Mouse (Mus musculus): ENCODE data around the gene Hmgb2.
A peak's percentile ranks its signal among the peaks of the same experiment; 100 is the strongest.
"Not testable (repeated sequence)": the region's sequence is repeated elsewhere in the genome, so short reads cannot be mapped to it uniquely, and the experiment has no call there.

The Hmgb2 gene

DNA sequence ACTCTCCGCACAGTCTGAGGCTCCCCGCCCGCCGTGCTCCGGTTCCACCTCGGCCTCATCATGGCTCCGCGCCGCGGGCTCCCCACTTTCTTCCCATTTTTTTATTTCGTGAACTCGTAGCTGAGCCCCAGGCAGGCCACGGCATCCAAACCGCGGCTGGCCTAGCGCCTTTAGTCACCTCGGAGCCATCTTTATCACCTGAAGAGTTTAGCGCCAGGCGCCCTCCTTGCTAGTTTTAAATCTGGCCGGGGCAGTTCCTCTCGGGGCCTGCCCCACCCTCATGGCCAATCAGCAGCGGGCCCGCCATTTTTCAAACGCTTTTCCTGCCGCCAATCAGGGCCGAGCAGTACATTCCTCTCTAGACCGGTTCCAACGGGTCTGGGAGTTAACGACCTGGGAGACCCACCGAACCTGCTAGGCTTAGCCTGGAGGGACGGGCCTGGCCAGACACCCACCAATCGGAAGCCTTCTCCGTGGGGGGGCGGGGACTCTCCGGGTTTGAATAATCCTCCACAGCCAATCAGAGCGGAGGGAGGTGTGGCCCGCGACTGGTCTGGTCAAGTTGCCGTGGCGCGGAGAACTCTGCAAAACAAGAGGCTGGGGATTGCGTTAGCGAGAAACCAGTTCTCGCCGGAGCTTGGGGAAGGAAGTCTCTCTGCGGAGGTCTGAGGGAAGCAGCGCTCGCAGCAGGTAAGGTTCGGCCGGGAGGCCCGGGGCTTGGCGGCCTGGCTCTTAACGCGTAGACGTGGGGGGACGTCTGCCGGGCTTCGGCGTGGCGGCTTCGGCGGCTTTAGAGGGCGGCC is at the start of gene Hmgb2:
Gene Hmgb2 (plus strand): TSS at position 592 of the 803 bp plus-strand sequence.
- DNase-seq, result peak; percentile 100

DNA sequence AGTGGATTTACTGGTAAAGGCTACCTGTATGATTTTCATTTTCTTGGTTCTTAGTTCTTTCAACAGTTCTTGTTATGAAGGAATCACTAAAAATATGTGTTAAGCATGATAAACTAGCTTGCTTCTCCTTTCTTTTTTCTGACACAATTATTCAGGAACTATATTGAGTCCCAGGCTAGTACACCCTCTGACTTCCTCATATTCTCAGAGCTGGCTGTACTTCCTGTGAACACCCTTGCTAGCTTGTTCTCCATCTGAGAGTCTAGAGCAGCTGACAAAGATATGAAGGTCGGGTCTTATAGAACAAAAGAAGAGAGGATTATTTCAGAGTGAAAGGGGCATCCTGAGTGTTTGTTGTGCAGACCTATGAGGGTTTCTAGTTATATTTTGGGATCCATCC is 48.9 kb upstream of the Hmgb2 start:
- DNase-seq, result no peak

DNA sequence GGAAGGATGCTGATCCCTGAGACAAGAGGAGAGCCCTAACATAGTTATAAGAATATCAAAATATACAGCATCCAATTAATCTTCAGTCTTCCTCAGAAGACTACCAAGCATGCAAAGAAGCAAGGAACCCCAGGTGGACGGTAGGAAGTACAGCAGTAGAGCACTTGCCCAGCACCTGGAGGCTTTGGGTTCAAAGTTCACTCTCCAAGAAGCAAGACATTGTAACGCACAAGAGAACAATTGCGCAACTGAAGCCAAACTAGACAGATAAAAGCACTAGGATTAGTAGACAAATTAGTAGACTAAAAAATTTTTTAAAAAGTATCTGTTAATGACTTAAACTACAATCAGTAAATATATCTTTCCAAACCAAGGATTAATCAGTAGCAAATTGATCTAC is 48.0 kb upstream of the Hmgb2 start:
- DNase-seq, result peak in 1 of 2 experiments; percentile 23

DNA sequence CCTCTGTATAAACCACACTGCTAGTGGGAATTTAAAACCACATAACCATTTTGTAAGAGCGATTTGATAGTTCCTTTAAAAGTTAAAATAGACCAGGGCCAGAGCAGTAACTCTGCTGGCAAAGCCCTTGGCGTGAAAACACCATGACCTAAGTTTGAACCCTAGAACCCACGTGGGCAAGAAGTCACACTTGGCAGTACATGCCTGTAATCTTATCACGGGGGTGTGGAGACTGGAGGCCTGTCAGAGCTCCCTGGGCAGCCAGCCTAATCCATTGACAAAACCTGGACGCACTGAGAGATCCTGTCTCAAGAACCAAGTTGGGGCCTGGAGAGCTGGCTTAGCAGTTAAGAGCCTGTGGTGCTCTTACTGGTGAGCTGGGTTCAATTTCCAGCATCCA is 43.1 kb upstream of the Hmgb2 start:
- DNase-seq, result peak; percentile 71

DNA sequence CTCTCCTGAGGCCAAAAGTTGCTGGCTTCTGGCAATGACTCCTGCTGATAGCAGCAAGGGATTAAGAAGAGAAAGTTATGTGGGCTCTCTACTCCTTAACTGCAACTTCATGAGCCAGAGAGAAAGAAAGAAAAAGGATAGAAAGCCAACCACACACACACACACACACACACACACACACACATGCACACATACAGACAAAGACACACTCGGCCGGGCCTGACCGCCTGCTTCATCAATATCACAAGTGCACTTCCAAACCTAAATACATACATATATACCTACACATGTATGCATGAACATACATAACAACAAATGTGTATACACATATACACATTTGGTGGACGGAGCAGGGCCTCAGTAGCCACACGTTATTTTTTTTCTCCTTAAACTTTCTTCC is 40.8 kb upstream of the Hmgb2 start:
- no peak for DNase-seq

DNA sequence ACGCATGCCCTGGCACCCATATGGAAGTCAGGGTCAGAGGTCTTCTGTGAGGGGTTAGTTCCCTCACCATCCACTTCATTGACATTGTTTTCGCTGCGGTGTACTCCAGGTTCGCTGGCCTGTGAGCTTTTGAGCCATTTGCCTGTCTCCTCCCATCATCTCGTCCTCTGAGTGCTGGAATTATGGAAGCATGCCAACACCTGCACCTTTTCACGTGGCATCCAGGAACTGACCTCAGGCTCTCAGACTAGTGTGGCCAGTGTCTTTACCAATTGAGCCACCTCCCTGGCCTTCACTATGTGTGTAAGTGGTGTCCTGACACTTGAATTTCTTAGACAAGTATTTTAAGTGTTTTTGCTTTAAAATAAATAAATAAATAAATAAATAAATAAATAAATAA is 38.0 kb upstream of the Hmgb2 start:
- DNase-seq, result peak; percentile 46 to 53

DNA sequence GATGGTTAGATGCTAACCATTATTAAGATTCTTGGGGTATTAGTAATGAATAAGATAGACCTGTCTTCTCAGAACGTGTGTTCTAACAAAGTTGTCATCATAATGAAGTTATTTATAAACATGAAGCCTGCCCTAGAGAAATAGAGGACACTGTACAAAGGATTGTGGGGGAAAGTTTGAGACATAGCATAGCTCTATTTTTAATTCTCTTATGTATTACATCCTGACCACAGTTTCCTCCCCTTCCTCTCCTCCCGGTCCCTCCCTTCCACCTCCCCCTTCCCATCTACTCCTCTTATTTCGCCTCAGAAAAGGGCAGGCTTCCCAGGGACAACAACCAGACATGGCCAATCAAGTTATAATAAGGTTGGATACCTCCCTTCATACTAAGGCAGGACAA is 33.3 kb upstream of the Hmgb2 start:
- no peak for DNase-seq

- DNase-seq, result no peak
Observed at GRCm38 (mm10) chr8:57479700-57480099, 32.0 kb upstream of the Hmgb2 start.

- DNase-seq, result no peak
Observed at GRCm38 (mm10) chr8:57480606-57481005, 31.1 kb upstream of the Hmgb2 start.

GRCm38 (mm10) chr8:57486491-57487440 is 24.9 kb upstream of the Hmgb2 start:
- peak; percentile 16 to 59 for DNase-seq

DNA sequence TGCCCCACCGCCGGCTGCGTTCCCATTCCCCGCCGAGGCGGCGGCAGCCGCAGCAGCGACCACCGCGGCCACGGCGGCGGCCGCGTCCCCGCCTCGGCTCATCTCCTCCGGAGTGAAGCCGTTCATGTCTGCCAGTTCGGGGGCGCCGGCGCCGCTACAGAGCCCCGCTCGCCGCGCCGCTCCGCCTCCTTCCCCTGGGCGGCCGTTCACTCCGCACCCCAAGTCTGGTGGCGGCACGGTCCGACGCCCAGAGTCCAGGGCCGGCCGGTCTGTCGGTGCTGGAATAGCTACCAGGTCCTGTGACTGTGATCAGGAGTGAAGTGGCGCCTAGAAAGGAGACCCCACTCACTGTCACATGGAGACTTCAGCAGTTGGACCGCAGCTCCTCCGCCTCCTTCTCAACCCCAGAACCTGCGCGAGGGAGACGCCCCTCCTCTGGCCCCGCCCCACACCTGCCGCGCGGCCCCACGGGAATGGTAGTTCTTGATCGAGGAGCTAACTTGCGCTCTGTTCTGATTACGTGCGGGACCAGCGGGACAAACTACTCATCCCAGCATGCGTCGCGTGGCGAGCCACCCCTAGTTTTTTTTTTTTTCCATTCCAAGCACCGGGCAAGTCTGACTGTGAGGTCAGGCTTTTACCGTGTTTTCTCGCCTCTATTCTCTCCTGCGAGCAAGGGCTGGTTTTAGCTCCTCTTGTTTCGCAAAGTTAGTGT is 24.1 kb upstream of the Hmgb2 start, which contains the start of gene Sap30:
Gene Sap30 (minus strand): TSS at position 420 of the 715 bp plus-strand sequence.
- DNase-seq, result peak; percentile 98 to 99

GRCm38 (mm10) chr8:57488312-57488765 is 23.4 kb upstream of the Hmgb2 start:
- DNase-seq, result peak; percentile 84 to 87

- no peak for DNase-seq
Observed at GRCm38 (mm10) chr8:57489366-57489765, 22.3 kb upstream of the Hmgb2 start.

GRCm38 (mm10) chr8:57489896-57490295 is 21.8 kb upstream of the Hmgb2 start:
- peak; percentile 52 to 72 for DNase-seq

DNA sequence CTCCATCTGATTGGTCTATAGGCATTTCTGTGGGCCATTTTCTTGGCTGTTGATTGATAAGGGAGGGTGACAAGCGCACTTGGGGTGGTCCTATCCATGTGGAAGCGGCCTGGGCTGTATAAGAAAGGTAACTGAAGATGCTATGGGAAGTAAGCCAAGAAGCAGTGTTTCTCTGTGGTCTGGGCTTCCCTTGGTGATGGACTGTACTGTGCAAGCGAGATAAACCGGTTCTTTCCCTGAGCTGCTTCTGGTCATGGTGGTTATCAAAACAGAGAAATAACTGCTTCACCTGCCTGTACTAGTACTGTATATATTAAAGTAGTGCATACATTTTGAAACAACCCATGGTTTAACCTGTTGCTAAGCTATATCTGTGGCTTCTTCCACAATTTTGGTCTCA is 19.8 kb upstream of the Hmgb2 start:
- DNase-seq, result no peak

GRCm38 (mm10) chr8:57498494-57498846 is 13.2 kb upstream of the Hmgb2 start:
- DNase-seq, result no peak

GRCm38 (mm10) chr8:57498847-57499511 is 12.7 kb upstream of the Hmgb2 start:
- peak; percentile 64 to 85 for DNase-seq

GRCm38 (mm10) chr8:57503641-57504040 is 8.1 kb upstream of the Hmgb2 start:
- DNase-seq, result peak; percentile 55 to 84

GRCm38 (mm10) chr8:57505500-57505899 is 6.2 kb upstream of the Hmgb2 start:
- DNase-seq, result not testable (repeated sequence)

DNA sequence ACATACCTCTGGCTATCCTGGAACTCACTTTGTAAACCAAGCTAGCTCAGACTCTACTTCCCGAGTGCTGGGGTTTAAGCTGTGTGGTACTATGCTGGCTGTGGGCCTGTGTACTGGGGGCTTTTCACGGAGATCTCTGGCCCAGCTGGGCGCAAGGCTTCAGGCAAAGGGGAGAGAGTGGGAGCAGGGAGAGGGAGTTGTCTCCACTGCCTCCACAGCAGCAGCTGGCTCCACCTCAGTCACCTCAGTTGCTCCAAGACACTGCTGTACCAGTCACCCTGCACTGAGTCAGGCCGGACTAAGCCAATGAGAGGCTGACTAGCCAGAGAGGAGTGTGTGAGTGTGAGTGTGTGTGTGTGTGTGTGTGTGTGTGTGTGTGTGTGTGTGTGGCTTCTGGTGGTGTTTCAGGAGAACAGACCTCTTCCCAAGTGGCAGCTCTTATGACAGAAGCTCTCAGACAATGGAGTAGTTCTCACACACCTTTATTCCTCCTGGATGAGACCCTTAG is 4.1 kb upstream of the Hmgb2 start:
- DNase-seq, result no peak

DNA sequence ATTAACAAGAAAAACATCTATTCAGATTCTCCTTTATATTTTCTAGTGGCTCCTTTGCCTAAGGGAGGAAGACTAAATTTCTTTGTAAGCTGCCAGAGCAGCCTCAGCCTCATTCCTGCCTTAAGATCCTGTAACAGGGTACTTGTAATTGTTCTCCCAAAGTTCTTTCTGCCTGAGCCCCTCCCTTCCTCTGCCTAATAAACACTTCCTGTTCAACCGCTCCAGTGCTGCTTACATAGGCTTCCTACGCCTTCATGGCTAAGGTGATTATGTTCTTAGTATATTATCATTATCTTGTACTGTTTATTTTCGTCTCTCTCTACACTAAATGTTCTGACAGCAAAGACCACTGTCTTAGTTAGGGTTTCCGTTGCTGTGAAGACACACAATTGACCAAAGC is 3.0 kb upstream of the Hmgb2 start:
- DNase-seq, result no peak

DNA sequence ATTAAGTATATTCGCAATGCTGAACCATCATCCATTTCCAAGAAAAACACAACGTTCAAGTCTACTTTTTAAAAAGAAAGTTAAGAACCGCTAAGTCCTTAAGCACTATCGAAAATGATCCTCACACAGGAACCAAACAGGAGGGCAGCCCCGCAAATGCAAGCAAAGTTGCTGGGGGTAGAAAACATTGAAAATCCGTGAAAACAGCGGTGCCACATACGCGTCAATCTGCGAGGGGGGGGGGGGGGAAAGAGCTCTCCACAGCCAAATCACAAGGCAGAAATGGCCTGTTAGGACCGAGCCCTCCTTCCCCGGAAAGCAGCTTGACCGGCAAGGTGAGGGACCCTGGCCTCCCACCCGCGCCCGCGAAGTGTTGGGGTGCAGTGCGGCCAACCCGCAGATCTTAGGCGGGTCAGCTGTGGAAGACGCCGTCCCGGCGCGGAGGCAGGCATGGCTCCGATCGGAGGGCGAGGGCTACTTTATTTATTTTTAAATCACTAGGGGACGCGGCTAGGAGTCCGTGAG is 854 bp upstream of the Hmgb2 start:
- DNase-seq, result no peak
